Mouse (Mus musculus): ENCODE data around the gene C1qtnf4. TPM values are rescaled to one million over a fixed set of nuclear protein-coding genes. Genes with fewer than 3 reads are reported as not detected.

Gene C1qtnf4
- total and polyA plus RNA-seq, 3 experiments: 4.2 to 8.4 (median 4.4) TPM

- Histone ChIP-seq H3K36me3 (ENCODE audit: control insufficient read depth, insufficient read depth, low read length) (peaks cover 12% of the 10 kb centered on the region), H3K4me3 (no peak overlapping the region), H3K27me3 (ENCODE audit: control insufficient read depth, insufficient read depth, low read length) (no peaks in the 10 kb centered on the region), H3K79me2 (replicated peaks; ENCODE audit: control insufficient read depth, insufficient read depth, low read length) (no peaks in the 10 kb centered on the region), H3K4me1 (ENCODE audit: control insufficient read depth, insufficient read depth, low read length) (peaks cover 1% of the 10 kb centered on the region; the same call in 1 of the 2 replicates), H3K9ac (ENCODE audit: low read depth, low read length) (no peak overlapping the region), H3K27ac (no peak overlapping the region)
- intact Hi-C loops (cut with DNase I): no loop called here
- TF ChIP-seq POLR2A (IDR thresholded peaks at IDR 0.05; ENCODE audit: insufficient read depth, low read depth, low read length) (no peak), CTCF (IDR thresholded peaks at IDR 0.05) (no peak), EP300 (IDR thresholded peaks at IDR 0.05; ENCODE audit: insufficient read depth, low read depth, low read length) (no peak)
- DNase-seq: no peak
Observed at GRCm38 (mm10) chr2:90864184-90864583, 21.5 kb upstream of the C1qtnf4 start.

DNA sequence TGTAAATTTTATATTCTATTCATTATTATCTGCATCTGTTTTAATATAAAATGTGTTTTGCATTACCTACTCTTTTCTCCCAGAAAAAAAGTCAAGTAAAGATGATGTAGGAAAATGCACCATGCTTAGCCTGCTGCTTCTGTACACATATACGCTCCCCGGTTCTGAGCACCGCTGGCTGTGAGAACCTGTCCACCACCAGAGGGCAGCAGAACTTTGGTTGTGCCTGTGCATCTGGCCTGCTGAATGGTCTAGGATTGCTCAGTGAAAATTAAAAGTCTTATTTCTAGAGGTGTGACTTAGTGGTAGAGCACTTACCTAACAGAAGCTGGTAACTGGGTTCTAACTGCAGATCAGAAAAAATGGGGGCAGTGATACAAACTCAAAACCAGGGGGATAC, 19.1 kb upstream of the C1qtnf4 start:
- TF ChIP-seq POLR2A (IDR thresholded peaks at IDR 0.05; ENCODE audit: insufficient read depth, low read depth, low read length) (no peak), EP300 (IDR thresholded peaks at IDR 0.05; ENCODE audit: insufficient read depth, low read depth, low read length) (peak; percentile 84), CTCF (IDR thresholded peaks at IDR 0.05) (peak; percentile 98; the same call in 1 of the 2 replicates)
- H3K79me2 ChIP-seq (replicated peaks; ENCODE audit: control insufficient read depth, insufficient read depth, low read length): no peaks in the 10 kb centered on the region
- intact Hi-C loops (cut with DNase I): loop anchor here (1.0 to 5.0 kb wide), 3 partner anchors 36 to 235 kb away; partner anchors contain the start of genes Kbtbd4 and Ndufs3
- 11% methylated on average over 3 of the region's 3 CpGs for whole genome bisulfite sequencing
- no peak overlapping the region for H3K9ac ChIP-seq (ENCODE audit: low read depth, low read length)
- H3K27me3 ChIP-seq (ENCODE audit: control insufficient read depth, insufficient read depth, low read length): no peaks in the 10 kb centered on the region
- H3K4me3 ChIP-seq: no peak overlapping the region
- DNase-seq: peak; percentile 77 to 82
- peaks cover 8% of the 10 kb centered on the region for H3K4me1 ChIP-seq (ENCODE audit: control insufficient read depth, insufficient read depth, low read length)
- H3K27ac ChIP-seq: no peak overlapping the region
- H3K36me3 ChIP-seq (ENCODE audit: control insufficient read depth, insufficient read depth, low read length): peaks cover 14% of the 10 kb centered on the region

DNA sequence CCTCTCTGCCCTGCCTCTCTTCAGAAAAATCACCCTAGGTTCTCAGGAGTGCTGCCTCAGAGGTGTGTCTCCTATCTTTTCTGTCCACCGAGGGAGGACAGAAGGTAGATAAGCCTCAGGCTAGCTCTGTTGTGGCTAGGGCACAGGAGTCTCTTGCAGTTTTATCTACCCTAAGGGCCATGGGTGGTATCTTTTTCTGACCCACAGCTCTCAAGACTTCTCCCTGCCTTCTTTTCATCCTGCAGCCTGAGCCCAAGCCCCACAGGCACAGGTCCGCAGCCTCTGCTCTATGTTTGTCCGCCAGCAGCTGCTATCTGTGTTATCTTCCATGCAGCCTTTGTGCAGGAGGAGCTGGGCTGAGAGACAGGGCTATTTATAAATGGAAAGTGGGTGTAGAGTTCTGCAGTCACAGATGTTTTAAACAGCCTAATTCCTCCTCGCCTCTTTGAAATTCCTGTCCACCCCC, 15.5 kb upstream of the C1qtnf4 start:
- H3K4me3 ChIP-seq: no peak overlapping the region
- no peak for TF ChIP-seq CTCF (IDR thresholded peaks at IDR 0.05)
- TF ChIP-seq POLR2A (IDR thresholded peaks at IDR 0.05; ENCODE audit: insufficient read depth, low read depth, low read length): peak; percentile 43; the same call in 1 of the 2 replicates
- no peaks in the 10 kb centered on the region for H3K27me3 ChIP-seq (ENCODE audit: control insufficient read depth, insufficient read depth, low read length)
- peak; percentile 35 to 56 for DNase-seq
- 5% methylated on average over 4 of the region's 4 CpGs for WGBS
- no peaks in the 10 kb centered on the region for H3K79me2 ChIP-seq (replicated peaks; ENCODE audit: control insufficient read depth, insufficient read depth, low read length)
- peaks cover 14% of the 10 kb centered on the region for H3K36me3 ChIP-seq (ENCODE audit: control insufficient read depth, insufficient read depth, low read length)
- peak overlapping the region; percentile 66 for H3K27ac ChIP-seq
- intact Hi-C loops (cut with DNase I): no loop called here
- H3K9ac ChIP-seq (ENCODE audit: low read depth, low read length): peak overlapping the region; percentile 46
- peaks cover 11% of the 10 kb centered on the region for H3K4me1 ChIP-seq (ENCODE audit: control insufficient read depth, insufficient read depth, low read length)

DNA sequence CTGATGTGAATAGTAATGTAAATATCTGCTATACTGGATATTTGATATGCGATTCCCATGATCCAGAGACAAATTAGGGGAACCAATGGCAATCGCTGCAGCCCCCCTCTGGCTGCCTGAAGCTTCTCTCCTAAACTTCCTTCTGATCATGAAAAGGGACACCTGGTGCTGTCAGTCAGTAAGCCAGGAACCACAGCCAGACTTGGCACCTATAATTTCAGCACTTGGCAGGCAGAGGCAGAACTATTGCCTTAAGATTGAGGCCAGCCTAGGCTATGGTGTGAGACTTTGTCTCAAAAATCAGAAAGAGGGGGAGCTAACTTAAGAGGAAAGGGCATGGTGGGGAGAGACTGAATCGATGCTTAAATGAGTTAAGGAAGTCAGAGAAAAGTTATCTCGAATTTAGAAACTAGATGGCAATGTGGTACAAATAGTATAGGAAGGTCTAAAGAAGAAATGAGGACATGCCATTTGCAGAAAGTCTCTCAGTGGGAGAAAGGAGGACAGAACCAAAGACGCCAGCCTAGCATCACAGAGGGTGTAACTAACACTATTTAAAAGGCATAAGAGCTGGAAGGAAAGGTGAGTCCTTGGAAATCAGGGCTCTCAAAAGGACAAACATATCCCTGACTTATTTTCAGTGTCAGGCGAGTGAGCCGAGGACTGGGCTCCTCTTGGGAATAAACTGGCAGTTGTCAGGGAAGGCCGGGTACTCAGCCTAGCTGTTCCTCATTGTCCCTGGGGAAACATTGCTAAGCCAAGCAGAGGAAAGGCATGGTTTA, 14.3 kb upstream of the C1qtnf4 start:
- Histone ChIP-seq H3K36me3 (ENCODE audit: control insufficient read depth, insufficient read depth, low read length) (peaks cover 14% of the 10 kb centered on the region), H3K27ac (no peak overlapping the region; the same call in 1 of the 2 replicates), H3K27me3 (ENCODE audit: control insufficient read depth, insufficient read depth, low read length) (no peaks in the 10 kb centered on the region), H3K79me2 (replicated peaks; ENCODE audit: control insufficient read depth, insufficient read depth, low read length) (no peaks in the 10 kb centered on the region), H3K9ac (ENCODE audit: low read depth, low read length) (no peak overlapping the region), H3K4me1 (ENCODE audit: control insufficient read depth, insufficient read depth, low read length) (peaks cover 11% of the 10 kb centered on the region), H3K4me3 (no peak overlapping the region)
- intact Hi-C loops (cut with DNase I): no loop called here
- peak in 1 of 2 experiments; percentile 25 for DNase-seq
- TF ChIP-seq POLR2A (IDR thresholded peaks at IDR 0.05; ENCODE audit: insufficient read depth, low read depth, low read length): no peak
- TF ChIP-seq EP300 (IDR thresholded peaks at IDR 0.05; ENCODE audit: insufficient read depth, low read depth, low read length): no peak
- no peak for TF ChIP-seq CTCF (IDR thresholded peaks at IDR 0.05)
- WGBS: 30% methylated on average over 8 of the region's 8 CpGs

DNA sequence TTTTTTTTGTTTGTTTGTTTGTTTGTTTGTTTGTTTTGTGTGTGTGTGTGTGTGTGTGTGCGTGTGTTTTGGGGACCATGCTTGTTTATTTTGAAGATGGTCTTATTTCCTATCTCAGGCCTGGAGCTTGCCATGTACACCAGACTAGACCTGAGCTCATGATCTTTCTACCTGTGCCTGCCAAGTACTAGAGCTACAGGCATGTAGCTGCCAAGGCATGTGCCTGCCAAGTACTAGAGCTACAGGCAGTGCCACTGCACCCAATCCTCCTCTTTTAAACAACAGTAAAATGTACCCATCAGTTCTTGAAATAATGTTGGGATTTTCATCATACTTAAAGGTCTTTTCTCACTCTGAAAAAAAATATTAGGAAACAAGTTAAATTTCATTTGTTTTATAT, 11.6 kb upstream of the C1qtnf4 start:
- Histone ChIP-seq H3K9ac (ENCODE audit: low read depth, low read length) (no peak overlapping the region), H3K4me1 (ENCODE audit: control insufficient read depth, insufficient read depth, low read length) (peaks cover 9% of the 10 kb centered on the region), H3K4me3 (no peak overlapping the region), H3K27ac (no peak overlapping the region), H3K79me2 (replicated peaks; ENCODE audit: control insufficient read depth, insufficient read depth, low read length) (no peaks in the 10 kb centered on the region), H3K27me3 (ENCODE audit: control insufficient read depth, insufficient read depth, low read length) (no peaks in the 10 kb centered on the region), H3K36me3 (ENCODE audit: control insufficient read depth, insufficient read depth, low read length) (peaks cover 3% of the 10 kb centered on the region; the same call in 1 of the 2 replicates)
- no peak for DNase-seq
- 46% methylated on average over 1 of the region's 1 CpGs for WGBS
- intact Hi-C loops (cut with DNase I): no loop called here
- TF ChIP-seq POLR2A (IDR thresholded peaks at IDR 0.05; ENCODE audit: insufficient read depth, low read depth, low read length) (no peak), CTCF (IDR thresholded peaks at IDR 0.05) (no peak), EP300 (IDR thresholded peaks at IDR 0.05; ENCODE audit: insufficient read depth, low read depth, low read length) (0 out of 2 replicates have a peak, but pooled peaks have one; percentile 26)

GRCm38 (mm10) chr2:90875239-90875638, 10.4 kb upstream of the C1qtnf4 start:
- Histone ChIP-seq H3K27ac (no peak overlapping the region), H3K36me3 (ENCODE audit: control insufficient read depth, insufficient read depth, low read length) (peaks cover 2% of the 10 kb centered on the region; the same call in 1 of the 2 replicates), H3K4me1 (ENCODE audit: control insufficient read depth, insufficient read depth, low read length) (peaks cover 7% of the 10 kb centered on the region), H3K4me3 (no peak overlapping the region), H3K79me2 (replicated peaks; ENCODE audit: control insufficient read depth, insufficient read depth, low read length) (no peaks in the 10 kb centered on the region), H3K9ac (ENCODE audit: low read depth, low read length) (no peak overlapping the region), H3K27me3 (ENCODE audit: control insufficient read depth, insufficient read depth, low read length) (peaks cover 1% of the 10 kb centered on the region; the same call in 1 of the 2 replicates)
- WGBS: 50% methylated on average over 2 of the region's 2 CpGs
- intact Hi-C loops (cut with DNase I): no loop called here
- TF ChIP-seq CTCF (IDR thresholded peaks at IDR 0.05): no peak
- TF ChIP-seq POLR2A (IDR thresholded peaks at IDR 0.05; ENCODE audit: insufficient read depth, low read depth, low read length): no peak
- TF ChIP-seq EP300 (IDR thresholded peaks at IDR 0.05; ENCODE audit: insufficient read depth, low read depth, low read length): no peak
- DNase-seq: no peak

Measured in heart, adult 2 months (tissue).